Mouse (Mus musculus): ENCODE measurements around the gene Reg3g. TPM values are rescaled to one million over a fixed set of nuclear protein-coding genes. Genes with fewer than 3 reads are reported as not detected.

Gene Reg3g
- not detected in 2 replicates for polyA plus RNA-seq (2014; fragmentation: Nextera tagmentation; extraction: Ambion mirVana)

DNA sequence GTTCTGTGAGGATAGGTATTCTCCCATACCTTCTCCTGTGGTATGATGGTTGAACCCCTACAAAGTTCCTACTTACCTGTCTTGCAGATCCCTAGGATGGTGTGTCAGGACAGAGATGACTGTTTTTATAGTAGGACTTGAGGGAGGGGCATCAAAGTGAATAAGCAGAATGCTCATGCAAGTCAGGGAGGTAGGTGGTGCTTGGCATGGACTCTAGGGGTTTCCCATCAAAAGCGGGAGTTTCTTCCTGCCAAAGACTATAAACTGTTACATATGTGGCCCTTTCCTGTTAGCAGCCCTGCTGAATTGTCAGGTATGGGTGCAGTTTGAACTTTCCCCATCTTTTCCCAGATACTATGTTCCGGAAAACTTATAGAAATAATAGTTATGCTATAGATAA lies at the start of gene Reg3g:
Gene Reg3g (minus strand): TSS at position 101 of the 400 bp plus-strand sequence.
- no peaks in the 10 kb centered on the region for H3K9me3 ChIP-seq (replicated peaks; ENCODE audit: control insufficient read depth, low read length)
- WGBS (ENCODE audit: insufficient replicate concordance) = 83% methylated on average over 2 of the region's 2 CpGs
- H3K4me3 ChIP-seq (ENCODE audit: low read depth, low read length) = no peak within 1 kb of the TSS
- no peak for ATAC-seq (replicated peaks; ENCODE audit: insufficient number of reproducible peaks, low FRiP score, low TSS enrichment)
- H3K27ac ChIP-seq (ENCODE audit: low read depth, low read length) = no peak within 1 kb of the TSS
- no peak within 1 kb of the TSS for H3K4me2 ChIP-seq
- no peaks in the 10 kb centered on the region for H3K27me3 ChIP-seq (ENCODE audit: control insufficient read depth, insufficient read depth, low read length)
- H3K36me3 ChIP-seq (ENCODE audit: control insufficient read depth, insufficient read depth, low read length) = no peaks in the 10 kb centered on the region
- no peaks in the 10 kb centered on the region for H3K4me1 ChIP-seq (ENCODE audit: control insufficient read depth, insufficient read depth, low read length)
- no peak within 1 kb of the TSS for H3K9ac ChIP-seq (ENCODE audit: low read depth, low read length)

DNA sequence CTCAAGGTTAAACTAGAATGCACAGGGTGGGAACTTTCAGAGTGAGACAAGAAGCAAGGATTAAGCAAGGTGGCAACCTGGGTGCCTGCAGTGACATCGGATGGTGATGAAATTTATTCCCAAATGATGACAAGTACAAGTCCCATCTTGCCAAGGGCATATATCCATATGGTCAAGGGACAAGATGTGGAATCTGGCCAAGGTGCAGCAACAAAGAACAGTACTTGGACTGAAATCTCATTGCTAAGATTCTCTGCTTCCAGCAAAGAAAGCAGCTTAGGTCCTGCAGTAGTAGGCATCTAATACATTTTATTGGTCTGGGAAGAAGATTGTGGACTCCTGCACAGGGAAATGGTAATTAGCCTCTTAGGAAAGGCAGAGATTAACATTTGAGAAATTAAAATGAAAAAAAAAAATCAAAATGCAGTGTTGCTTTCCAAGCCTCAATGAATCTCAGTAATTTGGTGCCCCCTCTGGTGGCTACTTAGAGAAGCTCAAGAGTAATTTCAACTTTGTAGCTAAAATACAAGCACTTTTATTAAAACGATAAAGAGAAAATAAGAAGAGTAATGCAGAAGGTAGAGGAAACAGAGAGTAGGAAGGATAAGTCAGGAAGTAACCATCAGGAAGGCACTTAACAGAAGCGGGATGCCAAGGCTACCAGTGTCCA lies 47.2 kb upstream of the Reg3g start:
- H3K27me3 ChIP-seq (ENCODE audit: control insufficient read depth, insufficient read depth, low read length) = no peaks in the 10 kb centered on the region

DNA sequence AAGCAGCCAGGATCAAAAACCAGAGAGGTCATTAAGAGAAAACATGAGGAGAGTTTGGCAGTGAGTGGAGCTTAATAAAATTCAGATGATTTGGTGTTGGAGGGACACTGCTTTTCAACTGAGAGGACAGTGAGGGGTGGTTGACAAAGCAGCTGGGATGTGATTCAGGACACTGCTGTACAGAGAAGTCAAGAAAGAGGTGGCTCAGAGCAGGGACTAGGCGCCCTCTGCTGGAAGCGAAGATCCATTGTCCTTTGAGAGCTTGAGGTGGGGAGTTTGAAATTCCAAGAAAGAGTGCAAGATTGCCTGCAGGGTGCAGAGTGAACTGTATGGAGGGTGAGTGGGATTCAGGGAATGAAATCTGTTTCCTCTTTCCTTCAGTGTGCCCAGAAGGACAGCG lies 44.2 kb upstream of the Reg3g start:
- no peak overlapping the region for H3K9ac ChIP-seq (ENCODE audit: low read depth, low read length)
- H3K4me2 ChIP-seq = no peak overlapping the region
- H3K27ac ChIP-seq (ENCODE audit: low read depth, low read length) = no peak overlapping the region
- H3K36me3 ChIP-seq (ENCODE audit: control insufficient read depth, insufficient read depth, low read length) = no peaks in the 10 kb centered on the region
- ATAC-seq (replicated peaks; ENCODE audit: insufficient number of reproducible peaks, low FRiP score, low TSS enrichment) = 0 out of 2 replicates have a peak, but pooled peaks have one; percentile 49
- no peaks in the 10 kb centered on the region for H3K9me3 ChIP-seq (replicated peaks; ENCODE audit: control insufficient read depth, low read length)
- WGBS (ENCODE audit: insufficient replicate concordance) = 8% methylated on average over 3 of the region's 3 CpGs
- no peak overlapping the region for H3K4me3 ChIP-seq (ENCODE audit: low read depth, low read length)
- H3K4me1 ChIP-seq (ENCODE audit: control insufficient read depth, insufficient read depth, low read length) = no peaks in the 10 kb centered on the region
- no peaks in the 10 kb centered on the region for H3K27me3 ChIP-seq (ENCODE audit: control insufficient read depth, insufficient read depth, low read length)

More for the DNA sequence above, 47.2 kb upstream of the Reg3g start:
- no peak overlapping the region for H3K9ac ChIP-seq (ENCODE audit: low read depth, low read length)
- no peak overlapping the region for H3K27ac ChIP-seq (ENCODE audit: low read depth, low read length)
- no peaks in the 10 kb centered on the region for H3K4me1 ChIP-seq (ENCODE audit: control insufficient read depth, insufficient read depth, low read length)
- H3K9me3 ChIP-seq (replicated peaks; ENCODE audit: control insufficient read depth, low read length) = no peaks in the 10 kb centered on the region
- 58% methylated on average over 3 of the region's 3 CpGs for WGBS (ENCODE audit: insufficient replicate concordance)
- no peaks in the 10 kb centered on the region for H3K36me3 ChIP-seq (ENCODE audit: control insufficient read depth, insufficient read depth, low read length)
- ATAC-seq (replicated peaks; ENCODE audit: insufficient number of reproducible peaks, low FRiP score, low TSS enrichment) = no peak
- H3K4me2 ChIP-seq = no peak overlapping the region
- H3K4me3 ChIP-seq (ENCODE audit: low read depth, low read length) = no peak overlapping the region

DNA sequence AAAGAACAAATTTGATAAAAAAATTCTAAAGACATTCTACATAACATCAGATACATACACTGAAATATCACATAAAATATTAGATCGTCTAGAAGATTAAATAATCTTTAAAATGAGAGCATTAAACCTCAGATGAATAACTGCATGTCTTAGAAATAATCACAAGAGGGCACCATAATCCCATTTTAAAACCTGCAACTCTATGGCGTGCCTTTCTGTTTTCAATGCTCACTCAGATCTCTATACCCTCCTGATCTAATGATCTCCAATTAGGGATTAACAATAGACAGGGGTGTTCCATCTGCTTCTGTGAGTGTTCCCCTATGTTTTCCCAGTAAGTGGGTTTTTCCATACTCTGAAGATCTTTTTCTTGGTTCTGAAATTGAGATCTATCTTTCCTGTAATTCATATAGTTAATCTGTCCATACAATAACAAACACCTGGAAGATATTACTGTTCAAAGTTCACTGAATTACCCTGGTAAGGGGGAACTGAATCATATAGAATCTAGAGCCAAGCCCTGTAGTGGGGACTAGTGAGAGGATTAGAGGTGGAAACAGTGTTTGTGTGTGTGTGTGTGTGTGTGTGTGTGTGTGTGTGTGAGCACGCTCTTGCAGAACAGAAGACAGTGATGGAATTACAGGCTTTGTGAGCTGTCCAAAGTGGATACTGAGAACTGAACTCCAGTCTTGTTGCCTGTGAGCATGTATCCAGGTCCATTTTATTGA lies 41.7 kb upstream of the Reg3g start:
- no peak overlapping the region for H3K4me2 ChIP-seq
- WGBS (ENCODE audit: insufficient replicate concordance) = 58% methylated on average over 3 of the region's 3 CpGs
- no peak for ATAC-seq (replicated peaks; ENCODE audit: insufficient number of reproducible peaks, low FRiP score, low TSS enrichment)
- H3K27ac ChIP-seq (ENCODE audit: low read depth, low read length) = no peak overlapping the region
- H3K9me3 ChIP-seq (replicated peaks; ENCODE audit: control insufficient read depth, low read length) = no peaks in the 10 kb centered on the region
- H3K27me3 ChIP-seq (ENCODE audit: control insufficient read depth, insufficient read depth, low read length) = no peaks in the 10 kb centered on the region
- H3K4me1 ChIP-seq (ENCODE audit: control insufficient read depth, insufficient read depth, low read length) = no peaks in the 10 kb centered on the region
- H3K9ac ChIP-seq (ENCODE audit: low read depth, low read length) = no peak overlapping the region
- no peak overlapping the region for H3K4me3 ChIP-seq (ENCODE audit: low read depth, low read length)
- H3K36me3 ChIP-seq (ENCODE audit: control insufficient read depth, insufficient read depth, low read length) = no peaks in the 10 kb centered on the region

DNA sequence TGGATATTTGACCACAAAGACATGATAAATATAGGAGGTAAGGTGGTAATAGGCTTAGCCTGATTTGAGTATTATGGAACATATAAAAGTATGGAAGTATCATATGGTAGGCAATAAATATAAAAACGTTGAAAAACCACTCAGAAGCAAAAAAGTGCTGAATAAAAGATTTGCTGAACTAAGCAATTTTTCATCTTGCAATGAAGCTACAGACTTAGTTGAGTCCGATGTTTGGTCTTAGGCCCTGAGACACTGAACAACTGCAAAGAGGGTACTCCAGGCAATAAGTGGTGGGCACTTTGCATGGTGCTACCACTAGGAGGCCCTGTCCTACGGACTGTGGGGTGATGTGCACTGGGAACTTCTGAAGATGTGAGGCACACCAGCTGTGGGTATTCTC lies 37.1 kb upstream of the Reg3g start:
- 56% methylated on average over 3 of the region's 3 CpGs for WGBS (ENCODE audit: insufficient replicate concordance)
- H3K9ac ChIP-seq (ENCODE audit: low read depth, low read length) = no peak overlapping the region
- ATAC-seq (replicated peaks; ENCODE audit: insufficient number of reproducible peaks, low FRiP score, low TSS enrichment) = no peak
- H3K4me2 ChIP-seq = no peak overlapping the region
- H3K27ac ChIP-seq (ENCODE audit: low read depth, low read length) = no peak overlapping the region
- no peaks in the 10 kb centered on the region for H3K4me1 ChIP-seq (ENCODE audit: control insufficient read depth, insufficient read depth, low read length)
- no peaks in the 10 kb centered on the region for H3K9me3 ChIP-seq (replicated peaks; ENCODE audit: control insufficient read depth, low read length)
- H3K4me3 ChIP-seq (ENCODE audit: low read depth, low read length) = no peak overlapping the region
- H3K27me3 ChIP-seq (ENCODE audit: control insufficient read depth, insufficient read depth, low read length) = no peaks in the 10 kb centered on the region
- no peaks in the 10 kb centered on the region for H3K36me3 ChIP-seq (ENCODE audit: control insufficient read depth, insufficient read depth, low read length)

DNA sequence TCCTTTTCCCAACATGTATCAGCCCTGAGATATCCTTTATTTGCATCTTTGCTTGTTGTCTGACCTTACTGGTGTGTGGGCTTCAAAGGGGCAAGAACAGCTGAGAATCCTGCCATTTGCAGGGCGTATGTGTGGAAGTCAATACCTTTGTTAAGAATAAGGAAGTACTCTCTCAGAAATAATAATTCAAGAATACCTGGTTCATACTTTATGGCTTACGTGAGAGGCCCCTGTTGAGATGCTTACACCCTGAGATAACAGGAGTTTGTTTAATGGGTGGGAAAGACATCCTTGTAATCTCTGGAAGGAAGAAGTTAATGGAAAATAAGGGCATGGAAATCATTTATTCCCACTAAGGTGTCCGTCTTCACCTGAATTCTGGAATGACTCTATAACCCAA lies 26.0 kb upstream of the Reg3g start:
- no peak overlapping the region for H3K4me3 ChIP-seq (ENCODE audit: low read depth, low read length)
- no peak overlapping the region for H3K27ac ChIP-seq (ENCODE audit: low read depth, low read length)
- 80% methylated on average over 3 of the region's 3 CpGs for WGBS (ENCODE audit: insufficient replicate concordance)
- no peaks in the 10 kb centered on the region for H3K9me3 ChIP-seq (replicated peaks; ENCODE audit: control insufficient read depth, low read length)
- no peak overlapping the region for H3K9ac ChIP-seq (ENCODE audit: low read depth, low read length)
- H3K4me1 ChIP-seq (ENCODE audit: control insufficient read depth, insufficient read depth, low read length) = no peaks in the 10 kb centered on the region
- no peak overlapping the region for H3K4me2 ChIP-seq
- H3K27me3 ChIP-seq (ENCODE audit: control insufficient read depth, insufficient read depth, low read length) = no peaks in the 10 kb centered on the region
- ATAC-seq (replicated peaks; ENCODE audit: insufficient number of reproducible peaks, low FRiP score, low TSS enrichment) = no peak
- no peaks in the 10 kb centered on the region for H3K36me3 ChIP-seq (ENCODE audit: control insufficient read depth, insufficient read depth, low read length)

DNA sequence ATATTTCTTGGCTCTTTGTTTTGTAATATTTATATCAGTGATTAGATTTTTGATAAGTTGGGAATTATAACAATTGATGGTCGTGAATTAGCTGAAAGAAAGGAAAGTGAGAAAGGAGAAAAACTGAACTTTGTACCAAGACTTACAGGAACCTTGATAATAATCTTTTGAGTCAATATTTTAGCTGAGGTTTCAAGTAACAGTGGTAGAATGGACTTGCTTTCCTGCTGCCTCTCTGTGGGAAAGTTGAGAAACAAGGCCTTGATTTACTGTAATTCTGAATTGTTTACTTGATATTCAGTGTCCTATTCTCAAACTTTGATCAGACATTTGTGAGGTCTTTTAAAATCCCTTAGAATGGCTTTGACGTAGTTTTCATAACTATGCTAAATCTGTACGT lies 615 bp upstream of the Reg3g start:
- ATAC-seq (replicated peaks; ENCODE audit: insufficient number of reproducible peaks, low FRiP score, low TSS enrichment) = no peak
- Histone ChIP-seq H3K36me3 (ENCODE audit: control insufficient read depth, insufficient read depth, low read length) (no peaks in the 10 kb centered on the region), H3K9ac (ENCODE audit: low read depth, low read length) (no peak overlapping the region), H3K27me3 (ENCODE audit: control insufficient read depth, insufficient read depth, low read length) (no peaks in the 10 kb centered on the region), H3K4me2 (no peak overlapping the region), H3K4me1 (ENCODE audit: control insufficient read depth, insufficient read depth, low read length) (no peaks in the 10 kb centered on the region), H3K27ac (ENCODE audit: low read depth, low read length) (no peak overlapping the region), H3K4me3 (ENCODE audit: low read depth, low read length) (no peak overlapping the region), H3K9me3 (replicated peaks; ENCODE audit: control insufficient read depth, low read length) (no peaks in the 10 kb centered on the region)
- 57% methylated on average over 3 of the region's 3 CpGs for WGBS (ENCODE audit: insufficient replicate concordance)

DNA sequence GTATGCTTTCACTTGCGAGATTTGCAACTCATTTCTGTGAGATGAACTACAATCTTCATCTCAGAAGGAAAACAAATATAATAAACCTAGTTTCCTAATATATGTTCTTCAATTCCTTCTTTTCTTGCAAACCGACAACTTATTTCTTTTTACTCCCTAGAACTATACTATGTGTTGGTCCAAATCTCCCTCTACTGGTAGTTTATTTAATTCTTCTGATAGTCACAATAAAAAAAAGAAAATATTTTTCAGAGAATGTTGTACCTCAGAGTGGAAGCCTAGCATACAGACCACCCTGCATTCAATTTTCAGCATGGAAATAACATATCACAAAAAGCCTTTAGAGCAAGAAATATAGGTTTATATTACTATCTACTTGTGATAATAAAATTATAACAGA lies 5.4 kb downstream of the Reg3g start:
- no peaks in the 10 kb centered on the region for H3K36me3 ChIP-seq (ENCODE audit: control insufficient read depth, insufficient read depth, low read length)
- H3K27ac ChIP-seq (ENCODE audit: low read depth, low read length) = no peak overlapping the region
- WGBS (ENCODE audit: insufficient replicate concordance) = 66% methylated on average over 2 of the region's 2 CpGs
- H3K4me3 ChIP-seq (ENCODE audit: low read depth, low read length) = no peak overlapping the region
- no peaks in the 10 kb centered on the region for H3K9me3 ChIP-seq (replicated peaks; ENCODE audit: control insufficient read depth, low read length)
- H3K27me3 ChIP-seq (ENCODE audit: control insufficient read depth, insufficient read depth, low read length) = no peaks in the 10 kb centered on the region
- no peaks in the 10 kb centered on the region for H3K4me1 ChIP-seq (ENCODE audit: control insufficient read depth, insufficient read depth, low read length)
- no peak overlapping the region for H3K9ac ChIP-seq (ENCODE audit: low read depth, low read length)
- no peak for ATAC-seq (replicated peaks; ENCODE audit: insufficient number of reproducible peaks, low FRiP score, low TSS enrichment)
- H3K4me2 ChIP-seq = no peak overlapping the region

DNA sequence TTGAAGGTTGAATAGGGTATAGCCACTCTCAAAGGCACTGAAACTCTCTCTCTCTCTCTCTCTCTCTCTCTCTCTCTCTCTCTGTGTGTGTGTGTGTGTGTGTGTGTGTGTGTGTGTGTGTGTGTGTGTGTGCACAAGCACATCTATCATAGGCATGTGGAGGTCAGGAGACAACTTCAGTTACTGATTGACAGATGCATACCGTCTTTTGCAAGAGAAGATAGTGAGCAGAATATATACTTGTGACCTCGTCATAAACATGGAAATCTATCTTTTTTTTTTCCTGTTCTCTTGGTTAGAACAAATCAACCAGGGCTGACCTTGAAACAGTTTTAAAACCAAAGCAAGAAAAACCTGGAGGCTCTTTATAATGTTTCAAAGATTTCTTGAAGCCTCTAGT lies 6.3 kb downstream of the Reg3g start:
- no peaks in the 10 kb centered on the region for H3K4me1 ChIP-seq (ENCODE audit: control insufficient read depth, insufficient read depth, low read length)
- ATAC-seq (replicated peaks; ENCODE audit: insufficient number of reproducible peaks, low FRiP score, low TSS enrichment) = no peak
- no peak overlapping the region for H3K9ac ChIP-seq (ENCODE audit: low read depth, low read length)
- no peaks in the 10 kb centered on the region for H3K27me3 ChIP-seq (ENCODE audit: control insufficient read depth, insufficient read depth, low read length)
- H3K9me3 ChIP-seq (replicated peaks; ENCODE audit: control insufficient read depth, low read length) = no peaks in the 10 kb centered on the region
- no peak overlapping the region for H3K4me3 ChIP-seq (ENCODE audit: low read depth, low read length)
- 75% methylated on average over 2 of the region's 2 CpGs for WGBS (ENCODE audit: insufficient replicate concordance)
- H3K36me3 ChIP-seq (ENCODE audit: control insufficient read depth, insufficient read depth, low read length) = no peaks in the 10 kb centered on the region
- H3K4me2 ChIP-seq = no peak overlapping the region
- no peak overlapping the region for H3K27ac ChIP-seq (ENCODE audit: low read depth, low read length)

All from heart, embryonic 11.5 days (tissue).